Mouse (Mus musculus): ENCODE results near the gene Mtcl1.

The Mtcl1 gene

GRCm38 (mm10) chr17:66322646-66323255 is 126.8 kb downstream of the Mtcl1 start:
- no peak for DNase-seq

GRCm38 (mm10) chr17:66321933-66322332 is 127.6 kb downstream of the Mtcl1 start:
- DNase-seq, result no peak

- no peak for DNase-seq
These were observed 128.7 kb downstream of the Mtcl1 start for GRCm38 (mm10) chr17:66320716-66321372.

- DNase-seq, result no peak
These were observed 131.5 kb downstream of the Mtcl1 start for GRCm38 (mm10) chr17:66318031-66318430.

- no peak for DNase-seq
These were observed 132.0 kb downstream of the Mtcl1 start for GRCm38 (mm10) chr17:66317576-66317975.

- DNase-seq, result no peak
These were observed 132.4 kb downstream of the Mtcl1 start for GRCm38 (mm10) chr17:66317156-66317555.

- peak; percentile 13 to 51 for DNase-seq
These were observed 134.1 kb downstream of the Mtcl1 start for GRCm38 (mm10) chr17:66315451-66315850.

- DNase-seq, result no peak
These were observed 134.8 kb downstream of the Mtcl1 start for GRCm38 (mm10) chr17:66314566-66315285.

GRCm38 (mm10) chr17:66301906-66302305 is 147.6 kb downstream of the Mtcl1 start:
- no peak for DNase-seq

- DNase-seq, result no peak
These were observed 148.3 kb downstream of the Mtcl1 start for GRCm38 (mm10) chr17:66301267-66301666.

- no peak for DNase-seq
These were observed 151.8 kb downstream of the Mtcl1 start for GRCm38 (mm10) chr17:66297721-66298120.

GRCm38 (mm10) chr17:66293581-66293980 is 156.0 kb downstream of the Mtcl1 start:
- no peak for DNase-seq

- DNase-seq, result no peak
These were observed 159.7 kb downstream of the Mtcl1 start for GRCm38 (mm10) chr17:66289894-66290293.

Data from lung, postnatal 4 days (tissue).